Mouse (Mus musculus): Measurements from ENCODE around the gene Wdr25. TPM values are rescaled to one million over a fixed set of nuclear protein-coding genes. Genes with fewer than 3 reads are reported as not detected.
"Not testable (repeated sequence)": the region's sequence is repeated elsewhere in the genome, so short reads cannot be mapped to it uniquely, and the experiment has no call there.

The Wdr25 gene
- polyA plus RNA-seq (2016; fragmentation: Nextera tagmentation; extraction: Ambion mirVana): 9.0 and 10.4 TPM in 2 replicates

DNA sequence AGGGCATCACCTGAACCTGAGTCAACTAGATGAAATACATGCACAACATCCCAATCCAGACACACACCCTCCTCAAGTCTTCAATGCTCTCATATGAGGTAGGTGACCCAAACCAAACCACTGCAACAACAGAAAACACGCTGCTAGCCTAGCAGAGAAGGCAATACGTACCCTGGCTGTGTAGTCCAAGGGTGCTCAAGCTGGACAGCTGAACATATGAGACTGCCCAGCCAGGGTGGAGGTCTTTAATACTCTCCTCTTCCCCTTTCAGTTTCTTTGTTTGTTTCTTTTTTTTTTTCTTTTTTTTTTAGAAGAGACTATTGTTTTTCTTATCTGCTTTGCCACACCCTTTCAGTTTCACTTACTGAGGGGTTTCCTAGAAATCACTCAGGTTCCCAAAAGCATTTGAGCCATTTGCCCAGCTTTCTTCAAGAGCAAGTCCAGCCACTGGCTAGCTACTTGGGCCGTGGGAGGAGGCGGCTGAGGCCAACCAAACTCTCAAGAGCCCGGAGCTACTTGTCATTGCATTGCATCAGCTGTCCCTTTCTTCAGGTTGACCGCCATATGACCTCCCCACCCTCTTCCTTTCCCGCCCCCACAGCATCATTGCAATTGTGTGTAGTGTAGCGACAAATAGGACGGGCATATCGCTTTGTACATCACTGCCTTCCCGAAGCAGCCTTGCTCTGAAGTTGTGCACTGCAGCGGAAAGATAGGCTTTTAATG is at the start of gene Wdr25:
Gene Wdr25 (plus strand): TSS at position 643 of the 726 bp plus-strand sequence.
- peaks cover 25% of the 10 kb centered on the region for H3K4me1 ChIP-seq (replicated peaks)
- H3K9me3 ChIP-seq: no peaks in the 10 kb centered on the region
- no peak for DNase-seq (ENCODE audit: low spot score)
- H3K36me3 ChIP-seq: peaks cover 35% of the 10 kb centered on the region
- 25% methylated on average over 12 of the region's 12 CpGs for WGBS
- H3K4me3 ChIP-seq: peak within 1 kb of the TSS; percentile 94
- H3K27ac ChIP-seq: peak within 1 kb of the TSS; percentile 91
- no peaks in the 10 kb centered on the region for H3K27me3 ChIP-seq (ENCODE audit: insufficient read depth, poor library complexity, severe bottlenecking)

DNA sequence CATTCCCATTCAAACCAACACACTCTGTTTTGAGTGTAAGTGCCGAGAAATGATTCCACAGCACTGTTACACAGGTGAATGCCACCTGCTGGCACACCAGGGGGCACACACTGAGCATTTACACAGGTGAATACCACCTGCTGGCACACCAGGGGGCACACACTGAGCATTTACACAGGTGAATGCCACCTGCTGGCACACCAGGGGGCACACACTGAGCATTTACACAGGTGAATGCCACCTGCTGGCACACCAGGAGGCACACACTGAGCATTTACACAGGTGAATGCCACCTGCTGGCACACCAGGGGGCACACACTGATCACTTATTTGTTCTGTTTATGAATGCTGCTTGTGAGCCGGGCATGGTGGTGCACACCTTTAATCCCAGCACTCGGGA is 45.4 kb upstream of the Wdr25 start:
- not testable (repeated sequence) for DNase-seq (ENCODE audit: low spot score); H3K27ac ChIP-seq; H3K4me3 ChIP-seq; H3K9me3 ChIP-seq; H3K27me3 ChIP-seq (ENCODE audit: insufficient read depth, poor library complexity, severe bottlenecking)
- peaks cover 50% of the 10 kb centered on the region for H3K36me3 ChIP-seq
- WGBS: 90% methylated on average over 3 of the region's 3 CpGs
- H3K4me1 ChIP-seq (replicated peaks): peaks cover 24% of the 10 kb centered on the region

DNA sequence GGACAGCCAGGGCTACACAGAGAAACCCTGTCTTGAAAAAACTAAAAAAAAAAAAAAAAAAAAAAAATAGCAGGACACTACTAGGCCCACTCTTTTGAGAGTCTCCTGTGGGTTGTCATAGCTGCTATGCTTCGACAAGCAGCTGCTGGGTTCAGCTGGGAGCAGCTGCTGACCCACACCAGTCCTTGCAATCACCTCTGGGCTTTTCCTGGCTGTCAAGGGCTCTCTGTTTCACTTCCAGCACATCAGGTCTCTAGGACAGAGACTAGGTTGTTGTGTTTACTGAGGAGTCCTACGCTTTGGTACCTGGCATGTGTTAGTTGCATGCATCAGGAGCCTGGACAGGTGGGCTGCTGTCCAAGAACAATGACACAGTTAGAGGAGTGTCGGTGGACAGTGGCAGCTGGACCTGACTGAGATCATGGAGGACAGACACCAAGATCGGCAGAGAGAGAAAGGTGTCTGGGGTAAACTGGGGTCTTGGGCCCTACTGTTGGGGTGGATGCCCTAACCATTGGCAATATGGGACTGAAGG is 43.9 kb upstream of the Wdr25 start:
- H3K36me3 ChIP-seq: peaks cover 37% of the 10 kb centered on the region
- H3K9me3 ChIP-seq: no peaks in the 10 kb centered on the region
- H3K4me1 ChIP-seq (replicated peaks): peaks cover 24% of the 10 kb centered on the region
- 88% methylated on average over 4 of the region's 4 CpGs for WGBS
- no peaks in the 10 kb centered on the region for H3K27me3 ChIP-seq (ENCODE audit: insufficient read depth, poor library complexity, severe bottlenecking)
- H3K27ac ChIP-seq: no peak overlapping the region
- DNase-seq (ENCODE audit: low spot score): no peak
- no peak overlapping the region for H3K4me3 ChIP-seq

DNA sequence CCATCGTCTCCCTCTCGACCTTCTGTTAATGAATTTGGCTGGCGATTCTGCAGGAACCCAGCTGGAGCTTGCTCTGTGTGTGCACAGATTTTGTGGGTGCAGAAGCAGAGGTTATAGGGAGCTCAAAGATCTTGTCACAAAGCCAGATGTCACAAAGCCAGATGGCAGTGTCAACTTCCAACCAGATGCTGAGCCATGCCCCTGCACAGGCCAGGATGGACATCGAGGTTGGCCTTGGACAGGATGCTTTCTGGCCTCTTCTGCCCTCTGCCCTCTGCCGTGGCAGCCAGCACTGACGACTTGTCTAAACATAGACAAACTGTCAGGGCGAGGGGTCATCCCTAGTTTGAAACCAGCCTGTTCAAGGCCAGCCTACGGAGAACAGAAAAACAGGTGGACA is 43.3 kb upstream of the Wdr25 start:
- Histone ChIP-seq H3K27me3 (ENCODE audit: insufficient read depth, poor library complexity, severe bottlenecking) (no peaks in the 10 kb centered on the region), H3K4me3 (no peak overlapping the region), H3K9me3 (no peaks in the 10 kb centered on the region), H3K36me3 (peaks cover 35% of the 10 kb centered on the region), H3K4me1 (replicated peaks) (peaks cover 25% of the 10 kb centered on the region), H3K27ac (no peak overlapping the region)
- 54% methylated on average over 8 of the region's 8 CpGs for WGBS
- DNase-seq (ENCODE audit: low spot score): no peak

DNA sequence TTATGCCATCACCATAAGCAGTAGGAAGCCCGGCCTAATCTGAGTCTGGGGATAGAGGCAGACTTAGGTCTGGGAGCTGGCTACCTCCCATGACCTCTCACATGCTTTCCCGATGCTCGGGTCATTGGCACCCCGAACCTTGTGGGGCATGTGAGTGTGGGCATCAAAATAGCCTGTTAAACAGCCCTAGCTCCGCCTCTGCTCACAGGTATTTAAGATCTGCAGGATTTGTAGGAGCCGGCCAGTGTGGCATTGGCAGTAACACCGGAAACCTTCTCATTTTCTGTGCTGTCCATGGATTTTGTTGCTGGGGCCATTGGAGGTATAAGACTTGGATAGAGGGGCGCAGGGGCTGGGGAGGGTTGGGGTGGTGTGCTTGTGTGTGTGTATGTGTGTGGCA is 42.5 kb upstream of the Wdr25 start:
- no peaks in the 10 kb centered on the region for H3K9me3 ChIP-seq
- no peaks in the 10 kb centered on the region for H3K27me3 ChIP-seq (ENCODE audit: insufficient read depth, poor library complexity, severe bottlenecking)
- no peak overlapping the region for H3K4me3 ChIP-seq
- H3K4me1 ChIP-seq (replicated peaks): peaks cover 32% of the 10 kb centered on the region
- no peak for DNase-seq (ENCODE audit: low spot score)
- peaks cover 34% of the 10 kb centered on the region for H3K36me3 ChIP-seq
- H3K27ac ChIP-seq: no peak overlapping the region
- 87% methylated on average over 8 of the region's 8 CpGs for WGBS

DNA sequence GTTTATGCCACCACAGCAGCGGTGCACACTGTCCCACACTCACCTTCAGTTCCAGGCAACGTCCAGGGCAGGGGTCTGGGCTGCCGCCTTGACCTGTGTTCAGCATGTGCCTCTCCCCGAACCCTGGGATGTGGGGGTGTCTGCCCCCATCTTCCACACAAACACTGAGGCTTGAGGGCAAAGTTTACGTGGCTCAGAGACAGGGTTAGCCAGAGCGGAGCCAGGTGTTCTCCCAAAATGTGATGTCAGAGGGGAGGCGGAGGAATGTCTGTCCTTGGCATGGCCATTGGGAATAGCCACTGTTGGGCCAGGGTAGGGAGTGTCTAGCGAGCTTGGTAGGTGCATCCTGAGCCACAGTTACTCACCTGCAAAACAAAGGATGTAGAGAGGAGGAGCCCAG is 40.6 kb upstream of the Wdr25 start:
- 92% methylated on average over 8 of the region's 8 CpGs for WGBS
- DNase-seq (ENCODE audit: low spot score): no peak
- Histone ChIP-seq H3K27ac (no peak overlapping the region), H3K4me3 (no peak overlapping the region), H3K36me3 (peaks cover 21% of the 10 kb centered on the region), H3K4me1 (replicated peaks) (peaks cover 42% of the 10 kb centered on the region), H3K27me3 (ENCODE audit: insufficient read depth, poor library complexity, severe bottlenecking) (no peaks in the 10 kb centered on the region), H3K9me3 (no peaks in the 10 kb centered on the region)

DNA sequence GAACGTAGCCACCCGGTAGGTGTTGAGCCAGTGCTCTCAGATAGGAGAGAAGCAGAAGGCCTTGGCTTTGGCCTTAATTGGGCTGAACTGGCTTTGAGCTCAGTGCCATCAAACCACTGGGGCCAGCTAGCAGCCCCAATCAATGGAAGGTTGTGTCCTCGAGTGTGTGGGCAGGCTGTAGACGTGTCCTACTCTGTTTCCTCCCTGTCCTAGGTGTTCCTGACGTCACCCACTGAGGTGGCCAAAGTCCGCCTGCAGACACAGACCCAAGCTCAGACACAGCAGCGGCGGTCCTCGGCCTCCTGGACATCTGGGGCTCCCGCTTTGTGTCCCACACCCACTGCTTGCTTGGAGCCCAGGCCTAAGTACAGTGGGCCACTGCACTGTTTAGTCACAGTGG is 38.4 kb upstream of the Wdr25 start:
- no peak for DNase-seq (ENCODE audit: low spot score)
- Histone ChIP-seq H3K27me3 (ENCODE audit: insufficient read depth, poor library complexity, severe bottlenecking) (no peaks in the 10 kb centered on the region), H3K36me3 (peaks cover 29% of the 10 kb centered on the region), H3K4me3 (no peak overlapping the region), H3K27ac (no peak overlapping the region), H3K9me3 (no peaks in the 10 kb centered on the region), H3K4me1 (replicated peaks) (peaks cover 37% of the 10 kb centered on the region)
- 91% methylated on average over 10 of the region's 10 CpGs for WGBS

DNA sequence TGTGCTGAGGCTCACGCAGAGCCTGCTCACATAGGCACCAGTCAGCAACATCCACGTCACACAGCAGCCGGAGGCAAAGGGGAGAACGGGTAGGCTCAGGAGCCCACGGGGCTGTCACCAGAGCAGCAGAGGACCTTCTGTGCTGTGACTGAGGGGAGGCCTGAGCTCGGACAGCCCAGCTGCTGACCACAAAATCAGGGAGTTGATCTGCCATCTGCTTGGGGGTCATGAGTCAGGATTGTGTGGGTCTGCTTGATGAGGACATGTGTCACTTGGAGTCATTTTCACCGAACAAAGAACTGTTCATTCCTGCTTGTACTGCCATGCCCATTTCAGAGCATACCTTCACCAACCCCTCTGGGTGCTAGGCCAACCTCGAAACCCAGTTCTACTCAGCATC is 37.2 kb upstream of the Wdr25 start:
- no peak for DNase-seq (ENCODE audit: low spot score)
- 82% methylated on average over 8 of the region's 8 CpGs for WGBS
- Histone ChIP-seq H3K36me3 (peaks cover 40% of the 10 kb centered on the region), H3K4me1 (replicated peaks) (peaks cover 26% of the 10 kb centered on the region), H3K27ac (peak overlapping the region; percentile 64; the same call in 1 of the 2 replicates), H3K4me3 (no peak overlapping the region), H3K27me3 (ENCODE audit: insufficient read depth, poor library complexity, severe bottlenecking) (no peaks in the 10 kb centered on the region), H3K9me3 (no peaks in the 10 kb centered on the region)

DNA sequence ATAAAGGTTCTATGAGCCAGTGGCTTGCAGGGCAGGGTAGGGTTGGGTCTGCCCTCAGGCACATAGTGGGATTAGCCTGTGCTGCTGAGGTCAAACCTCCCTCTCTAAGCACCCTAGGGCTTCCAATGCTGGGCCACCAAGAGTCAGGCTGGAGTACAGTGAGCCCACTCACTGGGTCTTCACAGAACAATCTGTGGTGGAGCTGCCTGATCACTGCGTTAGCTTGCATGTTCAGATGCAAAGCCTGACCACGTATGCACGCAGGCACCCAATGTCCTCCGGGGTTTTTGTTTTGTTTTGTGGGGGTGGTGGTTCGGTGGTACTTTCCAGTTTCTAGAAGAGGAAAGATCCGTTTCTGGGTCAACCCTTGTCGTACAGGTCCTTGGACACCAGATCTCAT is 36.3 kb upstream of the Wdr25 start:
- H3K27me3 ChIP-seq (ENCODE audit: insufficient read depth, poor library complexity, severe bottlenecking): no peaks in the 10 kb centered on the region
- H3K4me3 ChIP-seq: no peak overlapping the region
- H3K36me3 ChIP-seq: peaks cover 49% of the 10 kb centered on the region
- DNase-seq (ENCODE audit: low spot score): no peak
- 92% methylated on average over 7 of the region's 7 CpGs for WGBS
- H3K4me1 ChIP-seq (replicated peaks): peaks cover 19% of the 10 kb centered on the region
- no peaks in the 10 kb centered on the region for H3K9me3 ChIP-seq
- no peak overlapping the region; the same call in 1 of the 2 replicates for H3K27ac ChIP-seq

DNA sequence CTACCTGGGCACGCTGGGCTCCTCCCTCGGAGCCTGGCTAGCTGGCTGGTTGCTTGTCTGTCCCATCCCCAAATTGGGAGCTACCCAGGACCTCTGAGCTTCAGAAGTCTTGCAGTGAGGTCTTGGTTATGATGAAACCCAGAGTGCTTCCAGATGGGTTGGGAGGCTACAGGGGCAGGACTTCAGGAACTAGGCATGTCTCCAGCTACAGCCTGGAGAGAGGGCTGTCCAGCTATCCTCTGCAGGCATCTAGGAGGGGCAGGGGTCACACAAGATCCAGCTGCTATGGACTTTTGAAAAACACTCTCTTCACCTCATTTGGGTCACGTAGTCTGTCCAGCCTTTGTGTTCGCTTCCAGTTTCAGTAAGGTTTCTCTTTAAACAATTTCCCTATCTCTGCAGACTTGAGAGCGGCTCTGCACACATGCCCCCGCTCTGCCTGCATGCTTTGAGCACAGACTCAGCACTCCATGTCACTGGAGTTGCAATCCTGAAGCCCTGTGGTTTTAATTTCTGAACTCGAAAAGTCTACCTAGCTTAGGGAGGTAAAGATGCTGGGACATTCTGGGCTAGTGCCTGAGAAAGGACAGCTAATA is 35.7 kb upstream of the Wdr25 start:
- WGBS: 82% methylated on average over 7 of the region's 7 CpGs
- Histone ChIP-seq H3K36me3 (peaks cover 55% of the 10 kb centered on the region), H3K27me3 (ENCODE audit: insufficient read depth, poor library complexity, severe bottlenecking) (no peaks in the 10 kb centered on the region), H3K4me3 (no peak overlapping the region), H3K4me1 (replicated peaks) (peaks cover 19% of the 10 kb centered on the region), H3K9me3 (no peaks in the 10 kb centered on the region), H3K27ac (no peak overlapping the region; the same call in 1 of the 2 replicates)
- DNase-seq (ENCODE audit: low spot score): no peak

DNA sequence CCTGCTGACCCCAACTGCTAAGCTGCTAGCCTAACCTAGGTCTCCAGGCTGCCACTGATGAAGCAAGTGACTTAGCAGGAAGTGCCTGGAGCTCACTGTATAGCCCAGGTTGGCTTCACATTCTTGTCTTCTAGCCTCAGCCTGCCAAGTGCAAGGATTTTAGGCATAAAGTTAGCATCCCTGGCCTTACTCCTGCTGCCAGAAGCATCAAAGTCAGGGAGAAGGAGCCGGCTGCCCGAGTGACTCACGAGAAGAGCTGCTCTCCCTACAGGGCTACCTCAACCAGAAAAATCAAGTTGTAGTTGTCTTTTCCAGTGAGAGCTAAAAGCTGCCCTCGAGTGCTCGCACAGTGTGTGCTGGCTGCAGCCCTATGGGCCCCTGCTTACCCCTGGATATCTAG is 34.9 kb upstream of the Wdr25 start:
- no peaks in the 10 kb centered on the region for H3K27me3 ChIP-seq (ENCODE audit: insufficient read depth, poor library complexity, severe bottlenecking)
- DNase-seq (ENCODE audit: low spot score): no peak
- no peak overlapping the region for H3K4me3 ChIP-seq
- H3K4me1 ChIP-seq (replicated peaks): peaks cover 19% of the 10 kb centered on the region
- 89% methylated on average over 5 of the region's 5 CpGs for WGBS
- H3K27ac ChIP-seq: no peak overlapping the region
- H3K9me3 ChIP-seq: no peaks in the 10 kb centered on the region
- H3K36me3 ChIP-seq: peaks cover 63% of the 10 kb centered on the region

DNA sequence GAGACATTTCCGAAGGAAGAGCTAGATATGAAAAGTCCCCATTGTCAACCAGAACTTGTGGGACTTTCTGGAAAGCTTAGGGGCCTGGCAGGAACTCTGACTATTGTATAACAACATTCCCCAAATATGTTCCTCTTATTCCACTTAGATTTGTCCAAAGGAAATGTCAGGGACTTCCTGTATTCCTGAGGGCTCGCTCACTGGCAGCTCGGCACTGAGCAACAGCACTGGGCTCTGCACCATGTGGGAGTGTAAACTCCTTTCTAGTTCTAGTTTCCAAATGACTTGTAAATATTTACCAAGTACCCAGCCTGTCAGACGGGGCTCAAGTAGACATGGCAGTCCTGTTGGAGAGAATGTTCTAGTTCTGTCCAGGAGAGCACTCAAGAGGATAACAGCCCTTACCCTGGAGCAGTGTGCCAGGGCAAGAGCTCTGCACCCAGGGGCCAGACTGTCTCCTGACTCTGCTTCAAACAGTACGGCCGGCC is 28.4 kb upstream of the Wdr25 start:
- no peaks in the 10 kb centered on the region for H3K27me3 ChIP-seq (ENCODE audit: insufficient read depth, poor library complexity, severe bottlenecking)
- 91% methylated on average over 6 of the region's 6 CpGs for WGBS
- no peaks in the 10 kb centered on the region for H3K4me1 ChIP-seq (replicated peaks)
- no peak for DNase-seq (ENCODE audit: low spot score)
- H3K9me3 ChIP-seq: no peaks in the 10 kb centered on the region
- peaks cover 100% of the 10 kb centered on the region for H3K36me3 ChIP-seq
- H3K4me3 ChIP-seq: no peak overlapping the region
- H3K27ac ChIP-seq: no peak overlapping the region

DNA sequence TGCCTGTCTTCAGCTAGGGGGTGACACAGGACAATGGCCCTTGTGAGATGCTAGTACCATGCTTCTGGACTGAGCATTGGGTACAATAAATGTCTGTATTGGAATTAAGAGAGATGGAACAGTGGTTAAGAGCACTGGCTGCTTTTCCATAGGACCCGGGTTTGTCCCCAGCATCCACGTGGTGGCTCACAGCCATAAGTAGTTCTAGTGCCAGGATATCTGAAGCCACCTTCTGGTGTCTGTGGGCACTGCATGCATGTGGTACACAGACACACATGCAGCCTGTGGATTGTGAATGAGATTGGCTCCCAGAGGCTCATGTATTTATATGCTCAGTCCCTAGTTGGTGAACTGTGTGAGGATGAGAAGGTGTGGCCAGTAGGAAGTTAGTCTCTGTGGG is 23.9 kb upstream of the Wdr25 start:
- H3K4me1 ChIP-seq (replicated peaks): no peaks in the 10 kb centered on the region
- H3K36me3 ChIP-seq: peaks cover 98% of the 10 kb centered on the region
- H3K27ac ChIP-seq: no peak overlapping the region
- H3K27me3 ChIP-seq (ENCODE audit: insufficient read depth, poor library complexity, severe bottlenecking): no peaks in the 10 kb centered on the region
- 82% methylated on average over 2 of the region's 2 CpGs for WGBS
- no peak overlapping the region for H3K4me3 ChIP-seq
- no peaks in the 10 kb centered on the region for H3K9me3 ChIP-seq
- no peak for DNase-seq (ENCODE audit: low spot score)

Data from hindbrain, embryonic 10.5 days (tissue).